Mouse (Mus musculus): ENCODE results near the gene Morc3.

DNA sequence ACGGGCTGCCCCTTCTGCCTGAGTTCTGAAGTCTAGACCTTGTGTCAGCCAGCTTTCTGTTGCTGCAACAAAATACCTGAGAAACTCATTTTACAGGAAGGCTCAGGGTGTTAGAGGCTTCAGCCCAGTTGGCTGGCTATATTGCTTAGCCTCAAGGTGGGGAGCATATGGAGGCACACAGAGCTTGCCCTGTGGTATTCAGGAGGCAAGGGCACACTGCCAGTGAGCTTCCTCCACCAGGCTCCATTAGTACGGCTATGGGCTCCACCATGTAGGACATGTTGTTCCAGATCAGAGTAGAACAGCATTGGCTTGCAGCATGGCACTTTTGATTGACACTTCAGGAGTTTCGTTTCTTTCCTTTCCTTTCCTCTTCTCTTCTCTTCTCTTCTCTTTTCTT is 32.9 kb upstream of the Morc3 start:
- TF ChIP-seq CTCF (IDR thresholded peaks at IDR 0.05; ENCODE audit: insufficient read depth, low read length) (no peak), POLR2A (IDR thresholded peaks at IDR 0.05; ENCODE audit: borderline replicate concordance, extremely low read depth, low read depth, low read length) (no peak)

Measured in lung, adult 2 months (tissue).